Mouse (Mus musculus) limb, embryonic 13.5 days (tissue): Measurements from ENCODE around the gene Wdr48. TPM values are rescaled to one million over a fixed set of nuclear protein-coding genes. Genes with fewer than 3 reads are reported as not detected.

Experiments used
- ATAC-seq: fragments of 200-750 bp; cut with Nextera tagmentation; 2 replicates; pipeline ENCODE4 v1.8.0; 2017; ENCODE audit warnings: low read depth, moderate number of reproducible peaks, moderate TSS enrichment; ENCODE audit not compliant: low FRiP score
- H3K27ac ChIP-seq: fragments of 300-500 bp; sonication (generic); 2 replicates; pipeline ENCODE4 v1.5.1; 2015; ENCODE audit warnings: inconsistent platforms, mild to moderate bottlenecking, moderate library complexity
- H3K27me3 ChIP-seq: fragments of 300-500 bp; sonication (generic); 2 replicates; pipeline ENCODE4 v1.6.1; 2015; ENCODE audit warnings: mild to moderate bottlenecking, inconsistent platforms
- H3K36me3 ChIP-seq: fragments of 300-500 bp; sonication (generic); 2 replicates; pipeline ENCODE4 v1.6.1; 2015; ENCODE audit warnings: inconsistent platforms, mild to moderate bottlenecking, moderate library complexity
- H3K4me1 ChIP-seq: fragments of 300-500 bp; sonication (generic); 2 replicates; pipeline ENCODE4 v1.6.1; 2015; ENCODE audit warnings: inconsistent platforms
- H3K4me2 ChIP-seq: fragments of 300-500 bp; sonication (generic); replicated peaks from 2 replicates; pipeline ENCODE4 v1.6.1; 2015; ENCODE audit warnings: inconsistent platforms, mild to moderate bottlenecking, moderate library complexity
- H3K4me3 ChIP-seq: fragments of 300-500 bp; sonication (generic); 2 replicates; pipeline ENCODE4 v1.5.1; 2015; ENCODE audit warnings: moderate library complexity, mild to moderate bottlenecking, inconsistent platforms
- H3K9ac ChIP-seq: fragments of 300-500 bp; sonication (generic); 2 replicates; pipeline ENCODE4 v1.6.1; 2015; ENCODE audit warnings: mild to moderate bottlenecking, inconsistent platforms
- H3K9me3 ChIP-seq: fragments of 300-500 bp; sonication (generic); 2 replicates; pipeline ENCODE4 v1.6.1; 2016; ENCODE audit warnings: inconsistent platforms
- WGBS: fragments of 180-500 bp; shearing (Covaris S2); methylation state at CpG from one replicate; pipeline ENCODE4 v1.1.7; 2015; 5-methylcytosine and 5-hydroxymethylcytosine counted together
- polyA plus RNA-seq: library from polyadenylated mRNA; unstranded; fragments of >200 nt; fragmentation: Nextera tagmentation; extraction: Ambion mirVana; gene quantifications from 2 replicates; pipeline ENCODE4 v1.2.1, GENCODE M21; 2015

Wdr48 gene
- polyA plus RNA-seq: 51.5 and 60.3 TPM in 2 replicates

- Histone ChIP-seq H3K9ac (peak within 1 kb of the TSS; percentile 88), H3K4me2 (peak within 1 kb of the TSS; percentile 94), H3K27ac (peak within 1 kb of the TSS; percentile 73), H3K4me3 (peak within 1 kb of the TSS; percentile 91), H3K36me3 (0 out of 2 replicates have a peak, but pooled peaks cover 8% of the 10 kb centered on the region), H3K27me3 (no peaks in the 10 kb centered on the region), H3K4me1 (peaks cover 17% of the 10 kb centered on the region), H3K9me3 (no peaks in the 10 kb centered on the region)
- 4% methylated on average over 34 of the region's 34 CpGs for WGBS
- peak; percentile 99 for ATAC-seq
Measured at GRCm38 (mm10) chr9:119894339-119895009, at the start of gene Wdr48. Wdr48 (plus strand) TSS chr9:119894878.

DNA sequence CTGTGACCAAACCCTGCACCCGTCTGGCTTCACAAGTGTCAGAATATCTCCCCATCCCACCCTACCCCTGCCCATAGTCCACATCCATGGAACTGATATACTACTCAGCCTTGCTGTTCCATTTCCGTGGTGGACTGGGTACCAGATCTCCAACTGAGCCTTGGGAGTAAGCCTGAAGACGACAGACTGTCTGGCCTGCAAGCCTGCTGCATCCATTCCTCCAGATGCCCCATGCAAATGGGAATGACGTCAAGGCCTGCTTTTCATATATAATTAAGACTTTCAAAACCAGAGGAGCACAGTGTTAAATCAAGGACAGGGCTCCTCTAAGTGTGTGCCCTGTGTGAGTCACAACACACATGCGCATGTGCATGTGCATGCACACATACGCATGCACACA, 47.5 kb upstream of the Wdr48 start:
- Histone ChIP-seq H3K36me3 (no peaks in the 10 kb centered on the region), H3K27me3 (peaks cover 7% of the 10 kb centered on the region; the same call in 1 of the 2 replicates), H3K4me1 (peaks cover 49% of the 10 kb centered on the region), H3K4me3 (no peak overlapping the region), H3K27ac (no peak overlapping the region), H3K4me2 (no peak overlapping the region), H3K9ac (no peak overlapping the region; the same call in 1 of the 2 replicates), H3K9me3 (no peaks in the 10 kb centered on the region)
- 65% methylated on average over 6 of the region's 6 CpGs for WGBS
- no peak for ATAC-seq

DNA sequence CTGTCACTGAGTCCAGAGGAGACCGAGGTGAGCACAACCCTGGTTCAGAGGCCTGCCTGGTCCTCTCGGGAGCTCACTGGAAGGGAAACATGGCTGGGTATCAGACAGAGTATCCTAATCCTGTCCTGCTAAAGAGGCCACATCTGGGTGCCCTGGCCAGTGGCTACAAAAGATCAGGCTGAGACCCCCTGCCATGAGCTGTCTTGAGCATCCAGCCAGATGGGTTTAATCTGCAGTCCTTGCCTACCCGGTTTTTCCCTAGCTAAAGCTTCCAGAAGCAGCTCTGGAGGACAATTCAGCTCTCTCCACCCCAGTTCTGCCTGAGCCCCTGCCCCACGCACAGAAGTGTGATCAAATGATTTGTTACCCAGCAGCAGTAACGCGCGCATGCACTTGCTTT, 46.0 kb upstream of the Wdr48 start:
- Histone ChIP-seq H3K4me1 (peaks cover 35% of the 10 kb centered on the region), H3K27ac (no peak overlapping the region), H3K36me3 (no peaks in the 10 kb centered on the region), H3K4me3 (no peak overlapping the region), H3K9me3 (no peaks in the 10 kb centered on the region), H3K9ac (no peak overlapping the region), H3K27me3 (peaks cover 7% of the 10 kb centered on the region; the same call in 1 of the 2 replicates), H3K4me2 (no peak overlapping the region)
- no peak for ATAC-seq
- WGBS: 25% methylated on average over 7 of the region's 7 CpGs

- H3K4me1 ChIP-seq: peaks cover 29% of the 10 kb centered on the region
- no peaks in the 10 kb centered on the region for H3K9me3 ChIP-seq
- peaks cover 7% of the 10 kb centered on the region; the same call in 1 of the 2 replicates for H3K27me3 ChIP-seq
- H3K4me3 ChIP-seq: no peak overlapping the region
- H3K36me3 ChIP-seq: no peaks in the 10 kb centered on the region
- H3K27ac ChIP-seq: no peak overlapping the region
- 16% methylated on average over 8 of the region's 8 CpGs for WGBS
- H3K4me2 ChIP-seq: no peak overlapping the region
- no peak for ATAC-seq
- no peak overlapping the region for H3K9ac ChIP-seq
Measured at GRCm38 (mm10) chr9:119849214-119849613, 45.5 kb upstream of the Wdr48 start.

GRCm38 (mm10) chr9:119852347-119853030, 42.2 kb upstream of the Wdr48 start:
- WGBS: 71% methylated on average over 10 of the region's 10 CpGs
- Histone ChIP-seq H3K4me3 (no peak overlapping the region), H3K36me3 (no peaks in the 10 kb centered on the region), H3K9me3 (peaks cover 6% of the 10 kb centered on the region; the same call in 1 of the 2 replicates), H3K4me1 (peaks cover 11% of the 10 kb centered on the region), H3K27me3 (no peaks in the 10 kb centered on the region), H3K4me2 (no peak overlapping the region), H3K9ac (no peak overlapping the region), H3K27ac (no peak overlapping the region)
- ATAC-seq: no peak

DNA sequence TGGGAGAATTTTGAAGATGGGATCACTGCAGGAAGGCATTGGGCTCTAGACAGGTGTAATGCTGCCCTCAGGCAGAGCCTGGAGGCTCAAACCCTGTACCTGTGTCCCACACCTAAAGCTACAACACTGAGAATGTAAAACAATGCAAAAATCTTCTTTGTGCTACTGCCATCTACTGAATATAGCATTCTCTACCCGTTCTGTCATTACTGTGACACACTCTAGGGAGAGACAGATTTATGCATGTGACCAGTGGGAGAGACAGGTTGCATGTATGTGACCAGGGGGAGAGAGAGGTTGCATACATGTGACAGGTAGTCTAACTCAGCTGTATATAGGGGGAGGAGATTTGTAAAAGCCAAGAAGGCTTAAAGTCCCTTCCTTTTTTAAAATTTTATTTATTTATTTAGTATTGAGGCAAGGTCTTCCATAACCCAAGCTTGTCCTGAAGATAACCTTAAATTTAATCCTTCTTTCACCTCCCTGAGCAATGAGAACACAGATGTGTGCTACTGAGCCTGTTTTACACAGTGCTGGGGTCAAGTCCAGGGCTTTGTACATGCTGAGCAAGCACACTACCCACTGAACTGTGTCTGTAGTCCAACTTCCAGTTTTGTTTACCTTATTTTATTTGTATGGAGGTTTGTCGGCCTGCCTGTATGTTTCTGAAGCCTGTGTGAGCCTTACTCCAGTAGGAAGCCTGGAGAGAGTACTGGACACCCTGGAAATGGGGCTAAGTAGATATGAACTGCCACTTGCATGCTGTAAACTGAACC, 41.4 kb upstream of the Wdr48 start:
- H3K4me1 ChIP-seq: peaks cover 11% of the 10 kb centered on the region
- H3K9me3 ChIP-seq: peaks cover 9% of the 10 kb centered on the region; the same call in 1 of the 2 replicates
- ATAC-seq: no peak
- no peak overlapping the region for H3K4me2 ChIP-seq
- WGBS: 62% methylated on average over 2 of the region's 2 CpGs
- H3K27me3 ChIP-seq: no peaks in the 10 kb centered on the region
- H3K36me3 ChIP-seq: no peaks in the 10 kb centered on the region
- no peak overlapping the region for H3K27ac ChIP-seq
- no peak overlapping the region for H3K9ac ChIP-seq
- H3K4me3 ChIP-seq: no peak overlapping the region

GRCm38 (mm10) chr9:119854170-119854569, 40.5 kb upstream of the Wdr48 start:
- Histone ChIP-seq H3K27ac (no peak overlapping the region), H3K4me3 (no peak overlapping the region), H3K9ac (no peak overlapping the region), H3K4me1 (peaks cover 5% of the 10 kb centered on the region), H3K9me3 (peaks cover 9% of the 10 kb centered on the region; the same call in 1 of the 2 replicates), H3K27me3 (no peaks in the 10 kb centered on the region), H3K4me2 (no peak overlapping the region), H3K36me3 (no peaks in the 10 kb centered on the region)
- WGBS: 68% methylated on average over 8 of the region's 8 CpGs
- ATAC-seq: no peak

- no peak overlapping the region for H3K4me2 ChIP-seq
- H3K36me3 ChIP-seq: no peaks in the 10 kb centered on the region
- no peak overlapping the region for H3K27ac ChIP-seq
- H3K27me3 ChIP-seq: no peaks in the 10 kb centered on the region
- H3K4me1 ChIP-seq: no peaks in the 10 kb centered on the region
- H3K4me3 ChIP-seq: no peak overlapping the region
- 74% methylated on average over 4 of the region's 4 CpGs for WGBS
- ATAC-seq: no peak
- no peaks in the 10 kb centered on the region for H3K9me3 ChIP-seq
- no peak overlapping the region for H3K9ac ChIP-seq
Measured at GRCm38 (mm10) chr9:119887144-119887901, 7.4 kb upstream of the Wdr48 start.

DNA sequence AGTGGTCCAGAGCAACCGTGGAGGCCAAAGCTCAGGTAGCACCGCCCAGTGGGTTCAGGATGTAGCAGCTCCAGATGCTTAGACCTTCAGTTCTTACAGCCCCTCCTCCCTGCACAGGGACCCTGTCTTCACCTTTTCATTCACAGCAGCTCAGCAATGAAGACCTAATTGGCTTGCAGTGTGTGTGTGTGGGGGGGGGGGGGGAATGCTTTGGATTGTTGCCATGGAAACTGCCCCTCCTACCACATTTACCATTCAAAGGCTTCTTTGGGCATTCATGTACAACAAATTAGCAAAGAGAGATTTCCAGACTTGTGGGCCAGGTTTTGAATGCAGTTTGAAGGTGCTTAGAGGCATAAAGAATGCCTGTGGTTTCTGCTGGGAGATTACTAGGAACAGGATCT, 5.8 kb upstream of the Wdr48 start:
- Histone ChIP-seq H3K9ac (no peak overlapping the region), H3K27me3 (no peaks in the 10 kb centered on the region), H3K9me3 (no peaks in the 10 kb centered on the region), H3K4me1 (no peaks in the 10 kb centered on the region), H3K4me3 (no peak overlapping the region), H3K27ac (no peak overlapping the region), H3K4me2 (no peak overlapping the region), H3K36me3 (no peaks in the 10 kb centered on the region)
- 43% methylated on average over 2 of the region's 2 CpGs for whole genome bisulfite sequencing
- ATAC-seq: no peak

GRCm38 (mm10) chr9:119889446-119889845, 5.2 kb upstream of the Wdr48 start:
- Histone ChIP-seq H3K4me2 (no peak overlapping the region), H3K27me3 (no peaks in the 10 kb centered on the region), H3K4me1 (peaks cover 5% of the 10 kb centered on the region; the same call in 1 of the 2 replicates), H3K27ac (no peak overlapping the region), H3K9me3 (no peaks in the 10 kb centered on the region), H3K9ac (no peak overlapping the region; the same call in 1 of the 2 replicates), H3K4me3 (no peak overlapping the region), H3K36me3 (no peaks in the 10 kb centered on the region)
- 80% methylated on average over 9 of the region's 9 CpGs for WGBS
- no peak for ATAC-seq

- H3K9ac ChIP-seq: no peak overlapping the region
- H3K27me3 ChIP-seq: no peaks in the 10 kb centered on the region
- ATAC-seq: no peak
- no peaks in the 10 kb centered on the region for H3K9me3 ChIP-seq
- H3K4me2 ChIP-seq: no peak overlapping the region
- no peak overlapping the region for H3K4me3 ChIP-seq
- H3K27ac ChIP-seq: no peak overlapping the region
- H3K36me3 ChIP-seq: no peaks in the 10 kb centered on the region
- peaks cover 9% of the 10 kb centered on the region for H3K4me1 ChIP-seq
- whole genome bisulfite sequencing: 52% methylated on average over 2 of the region's 2 CpGs
Measured at GRCm38 (mm10) chr9:119890692-119891091, 4.0 kb upstream of the Wdr48 start.
